Mouse (Mus musculus) MEL (cell line): ENCODE measurements around the gene Plekho1. TPM values are rescaled to one million over a fixed set of nuclear protein-coding genes. Genes with fewer than 3 reads are reported as not detected.
A peak's percentile ranks its signal among the peaks of the same experiment; 100 is the strongest.

Experiments used
- DNase-seq: peaks from one replicate; pipeline ENCODE4 v3.0.0; 2011; ENCODE audit warnings: low read depth, low spot score
- H3K27ac ChIP-seq: 2 replicates; pipeline ENCODE4 v1.5.1; 2012; ENCODE audit warnings: low read depth, mild to moderate bottlenecking, control low read depth, low read length, moderate library complexity; ENCODE audit not compliant: control insufficient read depth
- H3K27me3 ChIP-seq, 2 experiments: fragments of 150-350 bp in 1 of 2; sonication (generic) in 1 of 2; 2 replicates each; pipeline ENCODE4 v1.6.1; 2012; ENCODE audit warnings: low read length in 2 of 2, mild to moderate bottlenecking in 2 of 2, improper control_type of control experiment in 1 of 2, moderate library complexity in 1 of 2; ENCODE audit not compliant: insufficient read depth in 2 of 2, control insufficient read depth in 1 of 2
- H3K36me3 ChIP-seq, 2 experiments: 2 replicates each; pipeline ENCODE4 v1.6.1; 2012 to 2014; ENCODE audit warnings: low read length in 2 of 2, improper control_type of control experiment in 1 of 2, inconsistent platforms in 1 of 2, mild to moderate bottlenecking in 1 of 2; ENCODE audit not compliant: insufficient read depth in 2 of 2, control insufficient read depth in 1 of 2
- H3K4me1 ChIP-seq, 2 experiments: fragments of 150-350 bp in 1 of 2; sonication (generic) in 1 of 2; 2 replicates each; pipeline ENCODE4 v1.6.1; 2012; ENCODE audit warnings: low read length in 2 of 2, improper control_type of control experiment in 1 of 2, mild to moderate bottlenecking in 1 of 2; ENCODE audit not compliant: insufficient read depth in 2 of 2, control insufficient read depth in 1 of 2
- H3K4me3 ChIP-seq, 2 experiments: fragments of 150-350 bp in 1 of 2; sonication (generic) in 1 of 2; 2 replicates each; pipeline ENCODE4 v1.5.1; 2012; ENCODE audit warnings: low read depth in 2 of 2, low read length in 2 of 2, mild to moderate bottlenecking in 2 of 2, moderate library complexity in 2 of 2, control low read depth in 1 of 2, improper control_type of control experiment in 1 of 2; ENCODE audit not compliant: control insufficient read depth in 1 of 2, insufficient read depth in 1 of 2
- H3K79me2 ChIP-seq: 2 replicates; pipeline ENCODE4 v1.6.1; 2012; ENCODE audit warnings: mild to moderate bottlenecking, low read length, moderate library complexity; ENCODE audit not compliant: control insufficient read depth, poor library complexity, insufficient read depth
- H3K9ac ChIP-seq: 2 replicates; pipeline ENCODE4 v1.6.1; 2012; ENCODE audit warnings: low read depth, mild to moderate bottlenecking, control low read depth, low read length, moderate library complexity; ENCODE audit not compliant: control insufficient read depth, poor library complexity, severe bottlenecking
- H3K9me3 ChIP-seq: fragments of 150-350 bp; sonication (generic); replicated peaks from 2 replicates; pipeline ENCODE4 v1.6.1; 2012; ENCODE audit warnings: mild to moderate bottlenecking, low read length, improper control_type of control experiment, moderate library complexity; ENCODE audit not compliant: insufficient read depth
- BHLHE40 ChIP-seq: IDR thresholded peaks from 2 replicates; pipeline ENCODE4 v1.6.1; 2012; ENCODE audit warnings: low read depth, mild to moderate bottlenecking, inconsistent platforms, low read length, improper control_type of control experiment, borderline replicate concordance
- CHD1 ChIP-seq: IDR thresholded peaks from 2 replicates; pipeline ENCODE4 v1.6.1; 2012; ENCODE audit warnings: low read depth, mild to moderate bottlenecking, inconsistent platforms, low read length, improper control_type of control experiment
- CTCF ChIP-seq, 3 experiments: IDR thresholded peaks in 2 of 3; conservative IDR thresholded peaks in 1 of 3; 2 replicates each; pipeline ENCODE4 v1.5.1; 2011 to 2012; ENCODE audit warnings: low read length in 3 of 3, low read depth in 2 of 3, mild to moderate bottlenecking in 2 of 3, improper control_type of control experiment in 1 of 3, inconsistent platforms in 1 of 3, mixed read lengths in 1 of 3, moderate library complexity in 1 of 3; ENCODE audit not compliant: control insufficient read depth in 1 of 3, insufficient read depth in 1 of 3, poor library complexity in 1 of 3, severe bottlenecking in 1 of 3
- ELF1 ChIP-seq: IDR thresholded peaks from 2 replicates; pipeline ENCODE4 v1.6.1; 2014; ENCODE audit warnings: low read depth, mild to moderate bottlenecking, inconsistent platforms, low read length, improper control_type of control experiment, moderate library complexity
- EP300 ChIP-seq, 2 experiments: IDR thresholded peaks; 2 replicates each; pipeline ENCODE4 v1.6.1; 2011; ENCODE audit warnings: improper control_type of control experiment in 2 of 2, low read length in 2 of 2, low read depth in 1 of 2, mild to moderate bottlenecking in 1 of 2
- GABPA ChIP-seq: IDR thresholded peaks from 2 replicates; pipeline ENCODE4 v1.6.1; 2012; ENCODE audit warnings: low read depth, mild to moderate bottlenecking, inconsistent platforms, low read length, improper control_type of control experiment, moderate library complexity
- HCFC1 ChIP-seq: IDR thresholded peaks from 2 replicates; pipeline ENCODE4 v1.6.1; 2012; ENCODE audit warnings: low read depth, mild to moderate bottlenecking, inconsistent platforms, low read length, improper control_type of control experiment, moderate library complexity
- KAT2A ChIP-seq: conservative IDR thresholded peaks from 2 replicates; pipeline ENCODE4 v1.6.1; 2012; ENCODE audit warnings: low read depth, low read length, improper control_type of control experiment, inconsistent platforms
- MAX ChIP-seq: IDR thresholded peaks from 2 replicates; pipeline ENCODE4 v1.6.1; 2011; ENCODE audit warnings: low read length, improper control_type of control experiment
- MAZ ChIP-seq: IDR thresholded peaks from 2 replicates; pipeline ENCODE4 v1.6.1; 2012; ENCODE audit warnings: low read depth, mild to moderate bottlenecking, inconsistent platforms, low read length, improper control_type of control experiment
- MEF2A ChIP-seq: IDR thresholded peaks from 2 replicates; pipeline ENCODE4 v1.6.1; 2014; ENCODE audit warnings: low read depth, mild to moderate bottlenecking, inconsistent platforms, low read length, improper control_type of control experiment; ENCODE audit not compliant: poor library complexity, insufficient replicate concordance, severe bottlenecking; ENCODE audit errors: extremely low read depth
- MXI1 ChIP-seq: IDR thresholded peaks from 2 replicates; pipeline ENCODE4 v1.6.1; 2011; ENCODE audit warnings: mild to moderate bottlenecking, low read depth, low read length, improper control_type of control experiment
- MYB ChIP-seq: IDR thresholded peaks from 2 replicates; pipeline ENCODE4 v1.6.1; 2011; ENCODE audit warnings: mild to moderate bottlenecking, low read depth, low read length, improper control_type of control experiment
- MYC ChIP-seq: IDR thresholded peaks from 2 replicates; pipeline ENCODE4 v1.6.1; 2011; ENCODE audit warnings: low read depth, mild to moderate bottlenecking, low read length, improper control_type of control experiment, moderate library complexity
- NELFE ChIP-seq: IDR thresholded peaks from 2 replicates; pipeline ENCODE4 v1.6.1; 2011; ENCODE audit warnings: low read depth, low read length, improper control_type of control experiment
- POLR2AphosphoS2 ChIP-seq: IDR thresholded peaks from 2 replicates; pipeline ENCODE4 v1.6.1; 2011; ENCODE audit warnings: low read length, improper control_type of control experiment
- POLR2AphosphoS5 ChIP-seq: IDR thresholded peaks from 2 replicates; pipeline ENCODE4 v1.6.1; 2012; ENCODE audit warnings: low read depth, borderline replicate concordance, mild to moderate bottlenecking, inconsistent platforms, low read length, moderate library complexity, mixed read lengths
- RAD21 ChIP-seq: IDR thresholded peaks from 2 replicates; pipeline ENCODE4 v1.6.1; 2011; ENCODE audit warnings: mild to moderate bottlenecking, low read depth, low read length, improper control_type of control experiment
- SIN3A ChIP-seq: IDR thresholded peaks from 2 replicates; pipeline ENCODE4 v1.6.1; 2012; ENCODE audit warnings: low read length, improper control_type of control experiment, inconsistent platforms
- SMC3 ChIP-seq: IDR thresholded peaks from 2 replicates; pipeline ENCODE4 v1.6.1; 2011; ENCODE audit warnings: low read depth, low read length, improper control_type of control experiment
- TBP ChIP-seq: IDR thresholded peaks from 2 replicates; pipeline ENCODE4 v1.8.0; 2011; ENCODE audit warnings: low read depth, low read length, improper control_type of control experiment
- TCF12 ChIP-seq: IDR thresholded peaks from 2 replicates; pipeline ENCODE4 v1.6.1; 2014; ENCODE audit warnings: low read depth, mild to moderate bottlenecking, inconsistent platforms, low read length, improper control_type of control experiment, moderate library complexity
- USF1 ChIP-seq: IDR thresholded peaks from 2 replicates; pipeline ENCODE4 v1.6.1; 2014; ENCODE audit warnings: low read depth, mild to moderate bottlenecking, inconsistent platforms, low read length, improper control_type of control experiment, moderate library complexity
- ZC3H11A ChIP-seq: IDR thresholded peaks from 2 replicates; pipeline ENCODE4 v1.6.1; 2012; ENCODE audit warnings: low read depth, mild to moderate bottlenecking, inconsistent platforms, low read length, improper control_type of control experiment
- ZKSCAN1 ChIP-seq: IDR thresholded peaks from 2 replicates; pipeline ENCODE4 v1.6.1; 2012; ENCODE audit warnings: low read depth, mild to moderate bottlenecking, inconsistent platforms, low read length, improper control_type of control experiment, moderate library complexity
- ZMIZ1 ChIP-seq: IDR thresholded peaks from 2 replicates; pipeline ENCODE4 v1.6.1; 2012; ENCODE audit warnings: low read depth, mild to moderate bottlenecking, inconsistent platforms, low read length, improper control_type of control experiment, moderate library complexity
- ZNF384 ChIP-seq: IDR thresholded peaks from 2 replicates; pipeline ENCODE4 v1.6.1; 2012; ENCODE audit warnings: low read depth, mild to moderate bottlenecking, inconsistent platforms, low read length, improper control_type of control experiment
- polyA plus RNA-seq, 2 experiments: library from polyadenylated mRNA; stranded (reverse) in 1 of 2; unstranded in 1 of 2; fragments of >175 nt in 1 of 2; fragments of >200 nt in 1 of 2; gene quantifications; 2 replicates each; pipeline versions ENCODE4 v1.2.1 to v1.2.4; 2012; ENCODE audit warnings: low replicate concordance in 2 of 2, low read depth in 1 of 2; ENCODE audit not compliant: insufficient read length in 2 of 2, insufficient read depth in 1 of 2, missing spikeins in 1 of 2
- total RNA-seq: library from RNA; depleted of rRNA; stranded (reverse); fragments of 300-350 nt; gene quantifications from 2 replicates; pipeline ENCODE4 v1.2.3, GENCODE M21; 2012

Gene Plekho1
- total and polyA plus RNA-seq, 3 experiments, result 4.2 to 19.2 TPM; not detected in 1

DNA sequence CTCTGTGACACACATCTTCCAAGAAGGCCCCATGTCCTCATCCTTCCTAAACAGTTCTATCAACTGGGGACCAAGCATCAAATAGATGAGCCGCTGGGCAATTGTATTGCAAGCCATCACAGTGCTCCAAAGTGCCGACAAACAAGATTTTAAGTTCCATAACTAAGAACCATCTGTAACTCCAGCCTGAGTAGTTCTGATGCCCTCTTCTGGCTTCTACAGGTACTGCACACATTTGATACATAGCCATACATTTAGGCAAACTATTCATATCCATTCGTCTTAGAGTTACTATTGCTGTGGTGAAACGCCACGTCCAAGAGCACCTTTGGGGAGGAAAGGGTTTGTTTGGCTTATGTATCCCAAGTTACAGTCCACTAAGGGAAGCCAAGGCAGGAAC is 36.7 kb downstream of the Plekho1 start:
- DNase-seq, result peak; percentile 94
- no peaks in the 10 kb centered on the region for H3K79me2 ChIP-seq
- H3K4me3 ChIP-seq, result no peak overlapping the region
- H3K9ac ChIP-seq, result no peak overlapping the region
- no peak overlapping the region for H3K27ac ChIP-seq
- TF ChIP-seq MEF2A (no peak), SMC3 (peak; percentile 91), RAD21 (peak; percentile 77), ZC3H11A (peak; percentile 74), USF1 (0 out of 2 replicates have a peak, but pooled peaks have one; percentile 13), ZNF384 (peak; percentile 55; the same call in 1 of the 2 replicates), CTCF (IDR thresholded peaks at IDR 0.05 in 2 of 3, conservative IDR thresholded peaks at IDR 0.05 in 1 of 3; ENCODE audit: control insufficient read depth in 1 of 3, insufficient read depth in 1 of 3, low read depth in 2 of 3, low read length in 3 of 3, poor library complexity in 1 of 3, severe bottlenecking in 1 of 3) (peak; percentile 42 to 98 (median 92)), CHD1 (no peak), NELFE (no peak), MAZ (no peak), HCFC1 (no peak), MAX (no peak), SIN3A (peak; percentile 39; the same call in 1 of the 2 replicates), ELF1 (no peak), TBP (peak; percentile 59; the same call in 1 of the 2 replicates), MYC (peak; percentile 70; the same call in 1 of the 2 replicates), GABPA (no peak), MXI1 (no peak)
- H3K9me3 ChIP-seq, result no peaks in the 10 kb centered on the region
- H3K27me3 ChIP-seq, result peaks cover 0 to 3% of the 10 kb centered on the region in 2 experiments; a peak in 2 of 4 replicates
- peaks cover 0 to 16% of the 10 kb centered on the region in 2 experiments; a peak in 2 of 4 replicates for H3K36me3 ChIP-seq
- H3K4me1 ChIP-seq, result peaks cover 15 to 29% of the 10 kb centered on the region in 2 experiments

GRCm38 (mm10) chr3:95957359-95958148 is 38.2 kb downstream of the Plekho1 start:
- Histone ChIP-seq H3K36me3 (peaks cover 0 to 16% of the 10 kb centered on the region in 2 experiments; a peak in 2 of 4 replicates), H3K4me3 (peak overlapping the region; percentile 3 to 43), H3K27me3 (peaks cover 0 to 3% of the 10 kb centered on the region in 2 experiments; a peak in 2 of 4 replicates), H3K9ac (peak overlapping the region; percentile 42), H3K4me1 (peaks cover 15 to 29% of the 10 kb centered on the region in 2 experiments), H3K79me2 (no peaks in the 10 kb centered on the region), H3K27ac (peak overlapping the region; percentile 67), H3K9me3 (no peaks in the 10 kb centered on the region)
- DNase-seq, result peak; percentile 98
- TF ChIP-seq MAZ (peak; percentile 1), MYB (peak; percentile 87), POLR2AphosphoS2 (peak; percentile 17; the same call in 1 of the 2 replicates), ZKSCAN1 (no peak), NELFE (no peak), POLR2AphosphoS5 (no peak), EP300 (IDR thresholded peaks at IDR 0.05; ENCODE audit: low read depth in 1 of 2, low read length in 2 of 2) (peak; percentile 70 to 86), ZC3H11A (no peak), BHLHE40 (peak; percentile 25; the same call in 1 of the 2 replicates), MAX (no peak), HCFC1 (peak; percentile 39), KAT2A (no peak; the same call in 1 of the 2 replicates), ZNF384 (0 out of 2 replicates have a peak, but pooled peaks have one; percentile 22), TBP (peak; percentile 26; the same call in 1 of the 2 replicates), TCF12 (peak; percentile 92), MEF2A (peak; percentile 90; the same call in 1 of the 2 replicates), GABPA (no peak), SIN3A (peak; percentile 91), ZMIZ1 (no peak)
